Mouse (Mus musculus): ENCODE data around the gene Plxnb2. TPM values are rescaled to one million over a fixed set of nuclear protein-coding genes. Genes with fewer than 3 reads are reported as not detected.

The Plxnb2 gene
- polyA plus RNA-seq, 2 experiments: 170 to 212 TPM

DNA sequence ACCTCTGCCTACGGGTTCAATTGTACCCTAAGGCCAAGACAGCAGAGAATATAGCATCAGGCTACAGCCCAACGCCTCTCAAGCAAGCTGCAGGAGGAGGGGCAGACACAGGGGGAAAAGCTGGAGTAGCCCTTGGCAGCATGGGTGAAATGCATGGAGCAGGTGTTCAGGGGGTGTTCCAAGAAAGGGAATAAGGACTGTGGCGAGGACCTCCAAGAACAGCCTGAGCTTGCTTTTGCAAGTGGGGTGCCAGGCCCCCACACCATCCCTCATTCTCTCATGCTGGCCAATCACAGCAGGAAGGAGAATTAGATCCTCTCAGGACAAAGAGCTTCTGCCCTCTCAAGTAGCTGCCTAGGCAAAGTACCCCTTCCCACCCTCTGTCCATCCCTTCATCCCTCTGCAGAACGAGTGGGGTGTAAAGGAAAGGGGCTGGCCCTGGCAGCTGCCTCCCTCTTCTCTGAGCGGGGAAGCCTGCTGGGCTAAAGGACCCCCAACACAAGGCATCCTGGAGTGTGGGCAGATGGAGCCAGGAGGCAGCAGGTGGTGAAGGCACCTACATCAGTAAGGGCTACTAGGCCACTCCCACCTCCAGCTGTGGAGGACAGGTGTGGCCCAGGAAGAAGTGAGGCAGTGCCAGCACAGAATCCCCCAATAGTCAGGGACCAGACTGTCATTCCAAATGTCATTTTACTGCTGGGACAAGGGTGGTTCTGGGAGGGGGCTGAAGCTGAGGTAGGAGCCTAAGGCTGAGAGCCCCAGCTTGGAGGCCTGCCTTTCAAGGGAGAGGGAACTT lies 3.8 kb upstream of the Plxnb2 start:
- no peak for DNase-seq (ENCODE audit: low spot score)
- Histone ChIP-seq H3K4me2 (replicated peaks; ENCODE audit: low read depth, low read length, severe bottlenecking) (no peak overlapping the region), H3K9me3 (ENCODE audit: control insufficient read depth, low read length) (no peaks in the 10 kb centered on the region), H3K27me3 (ENCODE audit: control insufficient read depth, insufficient read depth, low read length) (no peaks in the 10 kb centered on the region), H3K4me1 (ENCODE audit: control insufficient read depth, insufficient read depth, low read length) (peaks cover 8% of the 10 kb centered on the region), H3K9ac (ENCODE audit: low read depth, low read length, severe bottlenecking) (no peak overlapping the region), H3K27ac (replicated peaks; ENCODE audit: low read depth, low read length) (no peak overlapping the region), H3K4me3 (replicated peaks; ENCODE audit: low read length) (no peak overlapping the region), H3K36me3 (ENCODE audit: control insufficient read depth, insufficient read depth, low read length) (peaks cover 15% of the 10 kb centered on the region)
- no peak for ATAC-seq (ENCODE audit: low FRiP score, low read depth)
- 51% methylated on average over 5 of the region's 5 CpGs for whole genome bisulfite sequencing
- TF ChIP-seq POLR2A (IDR thresholded peaks at IDR 0.05; ENCODE audit: borderline replicate concordance, extremely low read depth, insufficient read depth, insufficient read length): no peak

DNA sequence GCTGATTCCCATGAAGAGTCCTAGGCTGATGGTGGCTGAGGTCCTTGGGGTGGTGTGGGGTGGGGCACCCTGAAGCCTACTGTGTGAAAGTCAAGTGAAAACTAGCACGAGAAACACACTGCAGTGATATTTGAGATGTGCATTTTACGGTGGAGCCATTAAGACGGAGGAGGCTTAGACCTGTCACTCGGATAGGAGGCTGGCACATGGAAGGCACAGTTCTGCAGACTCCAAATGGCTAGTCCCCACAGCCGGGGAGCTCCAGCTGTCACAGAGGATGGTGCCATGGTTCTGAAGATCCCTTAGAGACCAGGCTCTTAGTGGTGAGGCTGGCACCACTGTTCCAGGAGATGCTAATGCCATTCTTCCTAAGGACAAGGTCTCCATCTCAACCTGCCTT lies 2.3 kb upstream of the Plxnb2 start:
- TF ChIP-seq POLR2A (IDR thresholded peaks at IDR 0.05; ENCODE audit: borderline replicate concordance, extremely low read depth, insufficient read depth, insufficient read length): no peak
- Histone ChIP-seq H3K9ac (ENCODE audit: low read depth, low read length, severe bottlenecking) (no peak overlapping the region), H3K4me2 (replicated peaks; ENCODE audit: low read depth, low read length, severe bottlenecking) (no peak overlapping the region), H3K4me1 (ENCODE audit: control insufficient read depth, insufficient read depth, low read length) (peaks cover 22% of the 10 kb centered on the region), H3K9me3 (ENCODE audit: control insufficient read depth, low read length) (no peaks in the 10 kb centered on the region), H3K4me3 (replicated peaks; ENCODE audit: low read length) (no peak overlapping the region), H3K27me3 (ENCODE audit: control insufficient read depth, insufficient read depth, low read length) (no peaks in the 10 kb centered on the region), H3K36me3 (ENCODE audit: control insufficient read depth, insufficient read depth, low read length) (peaks cover 7% of the 10 kb centered on the region; the same call in 1 of the 2 replicates), H3K27ac (replicated peaks; ENCODE audit: low read depth, low read length) (no peak overlapping the region)
- ATAC-seq (ENCODE audit: low FRiP score, low read depth) (no peak), DNase-seq (ENCODE audit: low spot score) (no peak)
- WGBS: 50% methylated on average over 5 of the region's 5 CpGs

DNA sequence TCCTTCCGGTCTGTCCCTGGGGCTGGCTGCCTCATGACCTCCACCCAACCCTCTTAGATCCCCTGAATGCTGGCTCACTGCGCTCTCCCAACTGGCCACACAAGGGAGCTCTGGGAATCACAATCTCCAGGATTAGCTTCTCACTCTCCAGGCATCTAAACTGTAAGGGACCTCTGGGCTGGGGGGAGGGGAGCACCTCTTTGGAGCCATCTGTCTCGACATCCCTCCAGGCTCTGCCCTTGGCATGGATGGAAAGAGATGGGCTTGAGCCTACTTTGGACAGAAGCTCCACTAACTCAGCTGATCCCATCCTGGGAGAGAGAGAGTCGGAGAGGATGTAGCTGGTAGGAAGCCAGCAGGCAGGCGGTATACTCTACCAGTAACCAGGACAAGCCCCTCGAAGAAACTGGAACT lies 1.7 kb upstream of the Plxnb2 start:
- H3K4me3 ChIP-seq (replicated peaks; ENCODE audit: low read length): no peak overlapping the region
- no peaks in the 10 kb centered on the region for H3K9me3 ChIP-seq (ENCODE audit: control insufficient read depth, low read length)
- ATAC-seq (ENCODE audit: low FRiP score, low read depth): no peak
- H3K27ac ChIP-seq (replicated peaks; ENCODE audit: low read depth, low read length): no peak overlapping the region
- H3K9ac ChIP-seq (ENCODE audit: low read depth, low read length, severe bottlenecking): no peak overlapping the region
- no peak overlapping the region for H3K4me2 ChIP-seq (replicated peaks; ENCODE audit: low read depth, low read length, severe bottlenecking)
- 35% methylated on average over 6 of the region's 6 CpGs for WGBS
- TF ChIP-seq POLR2A (IDR thresholded peaks at IDR 0.05; ENCODE audit: borderline replicate concordance, extremely low read depth, insufficient read depth, insufficient read length): no peak
- peaks cover 7% of the 10 kb centered on the region; the same call in 1 of the 2 replicates for H3K36me3 ChIP-seq (ENCODE audit: control insufficient read depth, insufficient read depth, low read length)
- H3K27me3 ChIP-seq (ENCODE audit: control insufficient read depth, insufficient read depth, low read length): no peaks in the 10 kb centered on the region
- DNase-seq (ENCODE audit: low spot score): no peak
- H3K4me1 ChIP-seq (ENCODE audit: control insufficient read depth, insufficient read depth, low read length): peaks cover 27% of the 10 kb centered on the region

DNA sequence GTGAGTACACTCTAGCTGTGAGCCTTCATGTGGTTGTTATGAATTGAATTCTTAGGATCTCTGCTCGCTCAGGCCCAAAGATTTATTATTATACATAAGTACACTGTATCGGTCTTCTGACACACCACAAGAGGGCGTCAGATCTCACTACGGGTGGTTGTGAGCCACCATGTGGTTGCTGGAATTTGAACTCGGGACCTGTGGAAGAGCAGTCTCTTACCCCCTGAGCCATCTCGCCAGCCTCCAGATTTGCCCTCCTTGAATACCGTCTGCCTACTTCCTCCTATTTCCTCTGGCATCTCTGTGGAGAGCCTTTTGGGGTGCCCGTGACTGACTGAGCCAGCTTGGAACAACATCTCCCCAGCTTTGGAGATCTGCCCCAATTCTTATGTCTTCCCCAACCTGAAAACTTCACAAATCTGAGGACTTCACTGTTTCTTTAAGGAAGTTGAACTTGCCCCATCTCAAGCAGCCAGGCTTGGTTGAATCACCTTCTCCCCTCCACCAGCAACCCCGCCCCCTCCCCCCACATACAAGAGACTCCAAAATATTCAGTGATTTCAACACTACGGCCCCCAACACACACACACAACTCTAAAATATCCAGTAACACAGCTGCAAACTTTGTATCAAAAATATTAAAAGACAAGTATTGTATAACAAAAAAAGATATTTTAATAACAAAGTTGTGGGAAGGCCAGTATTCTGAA lies 1.1 kb upstream of the Plxnb2 start:
- Histone ChIP-seq H3K9ac (ENCODE audit: low read depth, low read length, severe bottlenecking) (peak overlapping the region; percentile 78; the same call in 1 of the 2 replicates), H3K27me3 (ENCODE audit: control insufficient read depth, insufficient read depth, low read length) (no peaks in the 10 kb centered on the region), H3K4me3 (replicated peaks; ENCODE audit: low read length) (peak overlapping the region; percentile 67), H3K4me1 (ENCODE audit: control insufficient read depth, insufficient read depth, low read length) (peaks cover 34% of the 10 kb centered on the region), H3K27ac (replicated peaks; ENCODE audit: low read depth, low read length) (0 out of 2 replicates have a peak overlapping the region, but pooled peaks have one; percentile 90), H3K9me3 (ENCODE audit: control insufficient read depth, low read length) (no peaks in the 10 kb centered on the region), H3K4me2 (replicated peaks; ENCODE audit: low read depth, low read length, severe bottlenecking) (peak overlapping the region; percentile 75), H3K36me3 (ENCODE audit: control insufficient read depth, insufficient read depth, low read length) (peaks cover 2% of the 10 kb centered on the region; the same call in 1 of the 2 replicates)
- 71% methylated on average over 10 of the region's 10 CpGs for WGBS
- ATAC-seq (ENCODE audit: low FRiP score, low read depth) (no peak), DNase-seq (ENCODE audit: low spot score) (no peak)
- TF ChIP-seq POLR2A (IDR thresholded peaks at IDR 0.05; ENCODE audit: borderline replicate concordance, extremely low read depth, insufficient read depth, insufficient read length): no peak

DNA sequence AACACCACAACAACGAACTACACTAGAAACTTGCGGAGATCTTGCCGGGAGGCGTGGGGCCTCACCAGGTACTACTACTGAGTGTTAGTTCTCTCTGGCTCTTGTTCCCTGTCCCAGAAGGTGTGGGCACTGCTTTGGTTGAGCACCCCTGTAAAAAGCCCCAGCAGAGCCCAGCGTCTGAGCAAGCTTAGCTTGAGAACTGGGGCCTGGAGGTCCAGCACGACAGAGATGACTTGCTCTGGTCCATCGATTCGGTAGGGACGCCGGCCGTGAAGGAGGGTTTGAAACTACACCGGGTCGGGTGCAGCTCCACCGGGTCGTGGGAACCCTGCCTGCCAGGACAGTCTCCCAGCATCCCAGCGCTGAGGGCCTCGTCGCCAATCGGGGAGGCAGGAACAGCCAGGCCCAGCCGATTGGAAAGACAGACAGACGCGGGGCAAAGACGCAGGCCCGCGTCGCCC lies 477 bp downstream of the Plxnb2 start:
- DNase-seq (ENCODE audit: low spot score): no peak
- under 1% methylated on average over 26 of the region's 26 CpGs for WGBS

More for the DNA sequence above, 477 bp downstream of the Plxnb2 start:
- Histone ChIP-seq H3K9me3 (ENCODE audit: control insufficient read depth, low read length) (no peaks in the 10 kb centered on the region), H3K4me1 (ENCODE audit: control insufficient read depth, insufficient read depth, low read length) (peaks cover 50% of the 10 kb centered on the region), H3K4me2 (replicated peaks; ENCODE audit: low read depth, low read length, severe bottlenecking) (peak overlapping the region; percentile 75), H3K9ac (ENCODE audit: low read depth, low read length, severe bottlenecking) (peak overlapping the region; percentile 78), H3K27me3 (ENCODE audit: control insufficient read depth, insufficient read depth, low read length) (no peaks in the 10 kb centered on the region), H3K4me3 (replicated peaks; ENCODE audit: low read length) (peak overlapping the region; percentile 67), H3K36me3 (ENCODE audit: control insufficient read depth, insufficient read depth, low read length) (no peaks in the 10 kb centered on the region), H3K27ac (replicated peaks; ENCODE audit: low read depth, low read length) (peak overlapping the region; percentile 90)
- TF ChIP-seq POLR2A (IDR thresholded peaks at IDR 0.05; ENCODE audit: borderline replicate concordance, extremely low read depth, insufficient read depth, insufficient read length): no peak
- no peak for ATAC-seq (ENCODE audit: low FRiP score, low read depth)
